Mouse (Mus musculus) kidney, embryonic 16.5 days (tissue): ENCODE measurements around the gene Cox6a2. TPM values are rescaled to one million over a fixed set of nuclear protein-coding genes. Genes with fewer than 3 reads are reported as not detected.
A peak's percentile ranks its signal among the peaks of the same experiment; 100 is the strongest.

Experiments used
- ATAC-seq: fragments of 200-750 bp; cut with Nextera tagmentation; 2 replicates; pipeline ENCODE4 v1.8.0; 2017; ENCODE audit warnings: moderate TSS enrichment; ENCODE audit not compliant: low FRiP score, low TSS enrichment
- H3K27ac ChIP-seq: fragments of 300-500 bp; sonication (generic); 2 replicates; pipeline ENCODE4 v1.5.1; 2014; ENCODE audit warnings: low read length
- H3K27me3 ChIP-seq: fragments of 300-500 bp; sonication (generic); 2 replicates; pipeline ENCODE4 v1.6.1; 2014; ENCODE audit warnings: low read length, control low read depth, mixed read lengths; ENCODE audit not compliant: insufficient read depth
- H3K36me3 ChIP-seq: fragments of 300-500 bp; sonication (generic); 2 replicates; pipeline ENCODE4 v1.6.1; 2014; ENCODE audit warnings: low read length, control low read depth, mixed read lengths; ENCODE audit not compliant: insufficient read depth
- H3K4me1 ChIP-seq: fragments of 300-500 bp; sonication (generic); 2 replicates; pipeline ENCODE4 v1.6.1; 2014; ENCODE audit warnings: low read length, control low read depth, mixed read lengths; ENCODE audit not compliant: insufficient read depth
- H3K4me2 ChIP-seq: fragments of 300-500 bp; sonication (generic); replicated peaks from 2 replicates; pipeline ENCODE4 v1.6.1; 2014; ENCODE audit warnings: low read depth, low read length
- H3K4me3 ChIP-seq: fragments of 300-500 bp; sonication (generic); 2 replicates; pipeline ENCODE4 v1.5.1; 2014; ENCODE audit warnings: mild to moderate bottlenecking, low read length
- H3K9ac ChIP-seq: fragments of 300-500 bp; sonication (generic); replicated peaks from 2 replicates; pipeline ENCODE4 v1.6.1; 2014; ENCODE audit warnings: low read length
- H3K9me3 ChIP-seq: fragments of 300-500 bp; sonication (generic); 2 replicates; pipeline ENCODE4 v1.6.1; 2016; ENCODE audit warnings: low read length, control low read depth
- WGBS: fragments of 180-500 bp; shearing (Covaris S2); extraction: QIAGEN DNeasy Blood & Tissue Kit; methylation state at CpG from one replicate; pipeline ENCODE4 v1.1.7; 2014; 5-methylcytosine and 5-hydroxymethylcytosine counted together
- polyA plus RNA-seq: library from polyadenylated mRNA; unstranded; fragments of >200 nt; fragmentation: Nextera tagmentation; extraction: Ambion mirVana; gene quantifications from 2 replicates; pipeline ENCODE4 v1.2.1, GENCODE M21; 2015

Gene Cox6a2
- 1.7 and 3.0 TPM in 2 replicates for polyA plus RNA-seq

GRCm38 (mm10) chr7:128206152-128206551 is at the start of gene Cox6a2:
Cox6a2 (minus strand) TSS chr7:128206387.
- no peaks in the 10 kb centered on the region for H3K4me1 ChIP-seq
- no peak within 1 kb of the TSS for H3K27ac ChIP-seq
- WGBS, result 72% methylated on average over 6 of the region's 6 CpGs
- no peak within 1 kb of the TSS for H3K4me3 ChIP-seq
- H3K9me3 ChIP-seq, result no peaks in the 10 kb centered on the region
- no peak within 1 kb of the TSS for H3K9ac ChIP-seq
- no peaks in the 10 kb centered on the region for H3K36me3 ChIP-seq
- H3K27me3 ChIP-seq, result no peaks in the 10 kb centered on the region
- H3K4me2 ChIP-seq, result no peak within 1 kb of the TSS
- no peak for ATAC-seq

GRCm38 (mm10) chr7:128255757-128256156 is 49.6 kb upstream of the Cox6a2 start:
- no peak for ATAC-seq
- H3K27me3 ChIP-seq, result no peaks in the 10 kb centered on the region
- no peak overlapping the region for H3K9ac ChIP-seq
- H3K9me3 ChIP-seq, result no peaks in the 10 kb centered on the region
- no peak overlapping the region for H3K4me3 ChIP-seq
- H3K27ac ChIP-seq, result no peak overlapping the region
- H3K4me2 ChIP-seq, result no peak overlapping the region
- WGBS, result 91% methylated on average over 5 of the region's 5 CpGs
- H3K36me3 ChIP-seq, result no peaks in the 10 kb centered on the region; the same call in 1 of the 2 replicates
- H3K4me1 ChIP-seq, result peaks cover 13% of the 10 kb centered on the region

DNA sequence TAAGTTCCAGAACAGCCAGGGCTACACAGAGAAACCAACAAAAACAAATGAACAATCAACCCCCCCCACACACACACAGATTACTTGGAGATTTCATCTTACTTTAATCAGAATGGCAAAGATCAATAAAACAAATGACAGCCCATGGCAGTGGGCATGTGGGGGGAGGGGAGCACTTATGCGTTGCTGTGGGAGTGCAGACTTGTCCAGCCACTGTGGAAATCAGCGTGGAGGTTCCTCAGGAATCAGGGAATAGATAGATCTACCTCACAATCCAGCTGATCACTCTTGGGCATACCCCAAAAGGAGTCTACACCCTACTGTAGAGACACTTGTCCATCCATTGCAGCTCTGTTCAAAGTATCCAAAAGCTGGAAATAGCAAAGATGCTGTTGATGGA is 48.8 kb upstream of the Cox6a2 start:
- Histone ChIP-seq H3K4me1 (peaks cover 13% of the 10 kb centered on the region), H3K9ac (no peak overlapping the region), H3K4me2 (no peak overlapping the region), H3K27me3 (no peaks in the 10 kb centered on the region), H3K36me3 (no peaks in the 10 kb centered on the region; the same call in none of the 2 replicates), H3K27ac (no peak overlapping the region), H3K9me3 (no peaks in the 10 kb centered on the region), H3K4me3 (no peak overlapping the region)
- WGBS, result 49% methylated on average over 2 of the region's 2 CpGs
- ATAC-seq, result no peak

DNA sequence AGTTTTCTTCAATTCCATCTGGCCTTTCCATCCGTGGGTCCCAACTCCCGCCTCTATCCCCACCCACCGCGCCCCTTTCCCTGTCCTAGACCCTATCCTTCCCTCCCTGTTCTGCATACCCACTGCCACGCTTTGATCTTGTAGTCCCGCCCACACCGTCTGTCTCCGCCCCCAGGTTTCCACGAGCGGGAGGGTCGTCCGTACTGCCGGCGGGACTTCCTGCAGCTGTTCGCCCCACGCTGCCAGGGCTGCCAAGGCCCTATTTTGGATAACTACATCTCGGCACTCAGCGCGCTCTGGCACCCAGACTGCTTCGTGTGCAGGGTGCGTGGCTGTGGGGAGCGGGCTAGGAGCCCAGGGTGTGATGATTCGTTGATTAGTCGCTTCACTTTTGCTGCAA is 46.4 kb upstream of the Cox6a2 start:
- H3K9me3 ChIP-seq, result no peaks in the 10 kb centered on the region
- peak overlapping the region; percentile 36; the same call in 1 of the 2 replicates for H3K9ac ChIP-seq
- H3K27ac ChIP-seq, result no peak overlapping the region
- WGBS, result 13% methylated on average over 23 of the region's 24 CpGs
- peak overlapping the region; percentile 52 for H3K4me2 ChIP-seq
- H3K27me3 ChIP-seq, result no peaks in the 10 kb centered on the region
- H3K36me3 ChIP-seq, result peaks cover 4% of the 10 kb centered on the region
- no peak for ATAC-seq
- H3K4me3 ChIP-seq, result peak overlapping the region; percentile 29
- H3K4me1 ChIP-seq, result peaks cover 22% of the 10 kb centered on the region

DNA sequence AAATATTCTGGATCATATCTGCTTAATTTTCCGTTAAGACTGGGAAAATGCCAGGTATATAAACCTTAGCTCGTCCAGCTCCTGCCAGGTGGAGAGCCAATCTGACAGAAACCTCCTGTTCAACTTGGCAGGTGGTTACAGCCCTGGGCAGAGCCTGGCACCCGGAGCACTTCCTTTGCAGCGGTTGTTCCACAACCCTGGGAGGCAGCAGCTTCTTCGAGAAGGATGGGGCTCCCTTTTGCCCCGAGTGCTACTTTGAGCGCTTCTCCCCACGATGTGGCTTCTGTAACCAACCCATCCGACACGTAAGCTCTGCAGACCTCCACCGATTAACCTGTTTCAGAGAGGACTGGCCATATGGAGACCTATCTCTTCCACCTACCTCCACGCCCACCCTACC is 45.8 kb upstream of the Cox6a2 start:
- Histone ChIP-seq H3K4me3 (peak overlapping the region; percentile 29), H3K4me1 (peaks cover 22% of the 10 kb centered on the region), H3K36me3 (peaks cover 4% of the 10 kb centered on the region), H3K27me3 (no peaks in the 10 kb centered on the region), H3K9ac (peak overlapping the region; percentile 36; the same call in 1 of the 2 replicates), H3K9me3 (no peaks in the 10 kb centered on the region), H3K4me2 (peak overlapping the region; percentile 52), H3K27ac (no peak overlapping the region)
- WGBS, result 41% methylated on average over 12 of the region's 12 CpGs
- no peak for ATAC-seq

- ATAC-seq, result no peak
- peaks cover 8% of the 10 kb centered on the region for H3K36me3 ChIP-seq
- H3K27me3 ChIP-seq, result no peaks in the 10 kb centered on the region
- H3K4me1 ChIP-seq, result peaks cover 34% of the 10 kb centered on the region
- H3K9me3 ChIP-seq, result no peaks in the 10 kb centered on the region
- no peak overlapping the region for H3K4me2 ChIP-seq
- no peak overlapping the region for H3K9ac ChIP-seq
- 90% methylated on average over 5 of the region's 5 CpGs for WGBS
- no peak overlapping the region for H3K27ac ChIP-seq
- H3K4me3 ChIP-seq, result no peak overlapping the region
Measured at GRCm38 (mm10) chr7:128249998-128250397, 43.8 kb upstream of the Cox6a2 start.

DNA sequence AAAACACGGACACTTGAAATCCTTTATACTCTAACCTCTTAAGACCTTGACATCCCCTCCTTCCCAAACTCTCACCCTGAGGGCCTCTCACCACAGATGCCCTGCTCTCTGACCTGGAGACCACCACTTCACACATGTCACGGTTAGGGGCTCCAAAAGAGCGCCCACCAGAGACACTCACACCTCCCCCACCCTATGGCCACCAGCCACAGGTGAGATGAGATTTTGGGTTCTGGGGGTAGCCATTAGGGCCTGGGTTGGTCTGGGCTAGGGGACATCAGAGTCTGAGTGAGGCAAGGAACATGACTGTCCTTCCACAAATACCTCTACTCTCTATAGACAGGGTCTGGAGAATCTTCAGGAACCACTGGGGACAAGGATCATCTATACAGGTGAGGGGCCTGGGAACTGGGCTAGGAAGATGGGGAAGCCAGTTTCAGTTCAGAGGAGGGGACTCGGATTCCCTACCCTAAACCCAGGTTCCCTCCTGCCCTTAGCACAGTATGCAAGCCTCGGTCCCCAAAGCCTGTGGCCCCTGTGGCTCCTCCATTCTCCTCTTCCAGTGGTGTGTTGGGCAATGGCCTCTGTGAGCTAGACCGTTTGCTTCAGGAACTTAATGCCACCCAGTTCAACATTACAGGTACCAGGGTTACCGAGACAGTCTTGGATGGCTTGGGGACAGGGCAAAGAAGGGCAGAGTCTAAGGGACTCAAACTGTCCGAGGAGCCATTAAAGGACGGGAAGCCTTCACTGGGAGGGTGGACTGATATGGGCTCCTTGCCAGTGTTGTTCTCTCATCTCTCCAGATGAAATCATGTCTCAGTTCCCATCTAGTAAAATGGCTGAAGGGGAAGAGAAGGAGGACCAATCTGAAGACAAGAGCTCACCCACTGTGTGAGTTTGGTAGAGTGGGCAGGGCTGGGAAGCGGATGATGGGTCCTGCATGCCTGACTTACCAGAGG is 42.2 kb upstream of the Cox6a2 start:
- ATAC-seq, result no peak
- no peaks in the 10 kb centered on the region for H3K9me3 ChIP-seq
- peaks cover 34% of the 10 kb centered on the region for H3K4me1 ChIP-seq
- H3K4me3 ChIP-seq, result peak overlapping the region; percentile 68
- H3K27me3 ChIP-seq, result no peaks in the 10 kb centered on the region
- H3K4me2 ChIP-seq, result peak overlapping the region; percentile 69
- 77% methylated on average over 10 of the region's 10 CpGs for WGBS
- H3K36me3 ChIP-seq, result peaks cover 20% of the 10 kb centered on the region
- peak overlapping the region; percentile 84 for H3K9ac ChIP-seq
- H3K27ac ChIP-seq, result no peak overlapping the region

DNA sequence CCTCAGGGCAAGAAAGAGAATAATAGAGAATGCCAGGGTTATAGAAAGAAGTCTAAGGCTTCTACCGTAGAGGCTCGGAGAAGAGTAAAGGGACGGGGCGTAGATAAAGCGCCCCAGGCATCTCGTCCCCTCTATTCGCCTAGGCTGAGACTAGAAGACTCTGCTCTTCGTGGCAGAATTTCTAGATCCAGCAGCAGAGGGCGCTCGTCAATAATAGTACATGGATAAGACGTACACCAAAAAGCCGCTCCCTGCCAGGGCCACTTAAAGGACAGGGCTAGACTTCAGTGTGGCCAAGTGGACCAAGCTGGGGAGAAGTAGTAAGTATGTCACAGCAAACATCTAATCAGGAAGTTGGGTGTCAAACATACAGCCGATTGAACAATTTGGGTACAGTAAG is 41.3 kb upstream of the Cox6a2 start:
- Histone ChIP-seq H3K4me2 (peak overlapping the region; percentile 69), H3K36me3 (peaks cover 28% of the 10 kb centered on the region), H3K27me3 (no peaks in the 10 kb centered on the region), H3K9ac (peak overlapping the region; percentile 84), H3K4me3 (peak overlapping the region; percentile 68), H3K4me1 (peaks cover 30% of the 10 kb centered on the region), H3K27ac (peak overlapping the region; percentile 97), H3K9me3 (no peaks in the 10 kb centered on the region)
- WGBS, result 3% methylated on average over 13 of the region's 13 CpGs
- peak; percentile 66 for ATAC-seq

- peaks cover 23% of the 10 kb centered on the region for H3K4me1 ChIP-seq
- 3% methylated on average over 24 of the region's 30 CpGs for WGBS
- H3K27me3 ChIP-seq, result no peaks in the 10 kb centered on the region
- H3K4me3 ChIP-seq, result peak within 1 kb of the TSS; percentile 68
- peak within 1 kb of the TSS; percentile 69 for H3K4me2 ChIP-seq
- H3K9ac ChIP-seq, result peak within 1 kb of the TSS; percentile 84
- peak within 1 kb of the TSS; percentile 97 for H3K27ac ChIP-seq
- H3K36me3 ChIP-seq, result peaks cover 33% of the 10 kb centered on the region
- H3K9me3 ChIP-seq, result no peaks in the 10 kb centered on the region
- ATAC-seq, result peak; percentile 90
Measured at GRCm38 (mm10) chr7:128246496-128247391, 40.6 kb upstream of the Cox6a2 start, which contains the start of gene Tgfb1i1. Tgfb1i1 (plus strand) TSS chr7:128246812.
